24 mouse cellular contexts compared by ENCODE assay signal in genomic region chr3:84166073-84166472, GRCm38 (mm10). TPM values are rescaled to one million over a fixed set of nuclear protein-coding genes. Genes with fewer than 3 reads are reported as not detected.
"Had no signal": no experiment of that assay in that cellular context is flagged by ENCODE, and none has a peak within 500 bp of the region (broad histone marks: within the 10 kb centered on the region; RNA-seq: fewer than 3 reads in every experiment).

No protein-coding gene starts in this region.

- H3K4me3 ChIP-seq: limb, embryonic 10.5 days; limb, embryonic 13.5 days; liver, embryonic 12.5 days; liver, embryonic 15.5 days; lung, embryonic 15.5 days had no signal

- H3K27me3 ChIP-seq: limb, embryonic 13.5 days; liver, embryonic 15.5 days; lung, embryonic 15.5 days had no signal

- H3K4me2 ChIP-seq: limb, embryonic 13.5 days; liver, embryonic 12.5 days; liver, embryonic 15.5 days; lung, embryonic 15.5 days; midbrain, embryonic 11.5 days had no signal

- H3K4me1 ChIP-seq: limb, embryonic 10.5 days; limb, embryonic 13.5 days; liver, embryonic 12.5 days; liver, embryonic 15.5 days; lung, embryonic 15.5 days had no signal

- H3K9me3 ChIP-seq: limb, embryonic 10.5 days; limb, embryonic 13.5 days; liver, embryonic 12.5 days; liver, embryonic 15.5 days; lung, embryonic 15.5 days had no signal

- H3K9ac ChIP-seq: limb, embryonic 13.5 days; liver, embryonic 12.5 days; liver, embryonic 15.5 days; lung, embryonic 15.5 days had no signal

- DNase-seq: kidney, adult 9 months; kidney, postnatal 14 days; kidney, postnatal 4 days; liver; lung, adult 18-20 months; lung, postnatal 10 days; lung, postnatal 4 days; midbrain, embryonic 14.5 days; thymus, adult 18-20 months; thymus, postnatal 36 days had no signal

- H3K27ac ChIP-seq: limb, embryonic 10.5 days; limb, embryonic 13.5 days; liver, embryonic 12.5 days; liver, embryonic 15.5 days; lung, embryonic 15.5 days had no signal

- H3K36me3 ChIP-seq: liver, embryonic 12.5 days; liver, embryonic 15.5 days had no signal

- ATAC-seq: liver, embryonic 12.5 days had no signal

RNA-seq across cellular contexts. Expression of gene Gm6525, which starts 7.8 kb away (rescaled TPM):
- total RNA-seq: layer of hippocampus, adult 18-20 months; layer of hippocampus, postnatal 10 days; left cerebral cortex, adult 18-20 months; left cerebral cortex, postnatal 25 days; midbrain, postnatal 0 days had no signal
- polyA plus RNA-seq: liver, embryonic 12.5 days; small intestine, adult 2 months; spleen, adult 2 months; urinary bladder, adult 2 months had no signal

RNA-seq across cellular contexts. Expression of gene Mnd1, which starts 10.5 kb away (rescaled TPM):
- polyA plus RNA-seq: small intestine, adult 2 months had no signal
